Comparison of ENCODE assay signal across 9 mouse cellular contexts in the genomic region with DNA sequence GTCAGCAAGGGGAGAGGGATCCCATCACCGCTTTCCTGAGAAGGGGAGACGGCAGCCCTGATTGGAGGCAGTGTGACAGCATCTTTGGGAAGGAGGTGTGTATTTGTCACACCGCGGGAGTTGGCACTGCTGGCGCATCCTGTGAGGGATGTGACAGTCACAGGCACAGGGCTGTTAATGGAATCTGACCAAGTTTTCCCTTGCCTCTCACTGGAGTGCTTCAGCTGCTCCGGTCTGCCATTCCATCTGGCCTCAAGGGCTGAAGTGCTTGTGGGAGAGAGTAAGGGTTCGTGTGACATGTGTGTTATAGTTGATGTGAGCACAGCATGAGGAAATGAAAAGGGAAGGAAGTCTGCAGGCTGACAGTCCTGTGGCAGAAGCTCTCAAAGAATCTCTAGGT. TPM values are rescaled to one million over a fixed set of nuclear protein-coding genes. Genes with fewer than 3 reads are reported as not detected.
DNase-seq lines count a peak whose midpoint lies in the region; ATAC-seq and TF ChIP-seq lines count a peak whose summit lies in the region.
"Had no signal": no experiment of that assay in that cellular context is flagged by ENCODE, and none has a peak within 500 bp of the region (broad histone marks: within the 10 kb centered on the region; RNA-seq: fewer than 3 reads in every experiment).

No protein-coding gene starts in this region.

- peaks cover 23% of the 10 kb centered on the region for H3K4me1 ChIP-seq in forebrain, embryonic 15.5 days
- H3K4me1 ChIP-seq in forebrain, embryonic 10.5 days = no peaks in the 10 kb centered on the region
- H3K4me1 ChIP-seq in intestine, postnatal 0 days (replicated peaks; ENCODE audit: control insufficient read depth, insufficient read depth, low read length) = no peaks in the 10 kb centered on the region

- H3K4me3 ChIP-seq in forebrain, embryonic 15.5 days = no peak overlapping the region
- H3K4me3 ChIP-seq in forebrain, embryonic 10.5 days = no peak overlapping the region
- no peak overlapping the region for H3K4me3 ChIP-seq in intestine, postnatal 0 days (ENCODE audit: low read depth, low read length)
- H3K4me3 ChIP-seq: limb, embryonic 12.5 days had no signal

- H3K9me3 ChIP-seq in forebrain, embryonic 15.5 days = no peaks in the 10 kb centered on the region
- H3K9me3 ChIP-seq in forebrain, embryonic 10.5 days = no peaks in the 10 kb centered on the region; the same call in 1 of the 2 replicates
- H3K9me3 ChIP-seq in intestine, postnatal 0 days (ENCODE audit: control insufficient read depth) = no peaks in the 10 kb centered on the region

- H3K4me2 ChIP-seq in forebrain, embryonic 15.5 days (replicated peaks) = no peak overlapping the region
- no peak overlapping the region for H3K4me2 ChIP-seq in intestine, postnatal 0 days (replicated peaks; ENCODE audit: low read depth)
- H3K4me2 ChIP-seq: limb, embryonic 12.5 days had no signal

- no peak for DNase-seq in forebrain, embryonic 10.5 days (ENCODE audit: extremely low spot score, low spot score)
- peak; percentile 58 to 78 for DNase-seq in layer of hippocampus, postnatal 14 days (ENCODE audit: low spot score in 2 of 2)
- peak; percentile 54 to 70 for DNase-seq in right cerebral cortex, postnatal 10 days (ENCODE audit: low spot score in 2 of 2)
- no peak for DNase-seq in lung, adult 18-20 months
- no peak for DNase-seq in MN1 (ENCODE audit: low spot score)

- WGBS in forebrain, embryonic 15.5 days = 62% methylated on average over 7 of the region's 7 CpGs
- WGBS in forebrain, embryonic 10.5 days = 89% methylated on average over 7 of the region's 7 CpGs
- WGBS in intestine, postnatal 0 days = 67% methylated on average over 7 of the region's 7 CpGs

- no peaks in the 10 kb centered on the region for H3K27me3 ChIP-seq in forebrain, embryonic 15.5 days
- H3K27me3 ChIP-seq in forebrain, embryonic 10.5 days (ENCODE audit: poor library complexity, severe bottlenecking) = no peaks in the 10 kb centered on the region
- H3K27me3 ChIP-seq in intestine, postnatal 0 days (replicated peaks; ENCODE audit: control insufficient read depth, insufficient read depth, low read length) = no peaks in the 10 kb centered on the region
- H3K27me3 ChIP-seq: limb, embryonic 12.5 days had no signal

- ATAC-seq in forebrain, embryonic 15.5 days (replicated peaks) = peak; percentile 81
- peak; percentile 47; the same call in 1 of the 2 replicates for ATAC-seq in common myeloid progenitor, adult 5-6 weeks (replicated peaks; ENCODE audit: low read depth, poor library complexity, severe bottlenecking)
- no peak for ATAC-seq in intestine, postnatal 0 days

- no peak overlapping the region for H3K9ac ChIP-seq in forebrain, embryonic 15.5 days (replicated peaks)
- H3K9ac ChIP-seq in intestine, postnatal 0 days (ENCODE audit: low read depth, low read length) = no peak overlapping the region
- H3K9ac ChIP-seq: limb, embryonic 12.5 days had no signal

- peak overlapping the region; percentile 66 for H3K27ac ChIP-seq in forebrain, embryonic 15.5 days (replicated peaks)
- H3K27ac ChIP-seq in forebrain, embryonic 10.5 days = no peak overlapping the region
- no peak overlapping the region for H3K27ac ChIP-seq in intestine, postnatal 0 days (ENCODE audit: low read depth, low read length)
- H3K27ac ChIP-seq: limb, embryonic 12.5 days had no signal

- no peaks in the 10 kb centered on the region for H3K36me3 ChIP-seq in forebrain, embryonic 15.5 days
- H3K36me3 ChIP-seq in forebrain, embryonic 10.5 days (replicated peaks) = no peaks in the 10 kb centered on the region
- H3K36me3 ChIP-seq in intestine, postnatal 0 days (ENCODE audit: control insufficient read depth, insufficient read depth) = no peaks in the 10 kb centered on the region
- H3K36me3 ChIP-seq: limb, embryonic 12.5 days had no signal

- TF ChIP-seq CTCF in intestine, postnatal 0 days (IDR thresholded peaks at IDR 0.05; ENCODE audit: low read depth) = no peak

RNA-seq across cellular contexts. Expression of gene Tbc1d7, which starts 59.0 kb away (rescaled TPM):
- polyA plus RNA-seq in forebrain, embryonic 15.5 days (2015; fragmentation: Nextera tagmentation; extraction: Ambion mirVana) = 79.1 and 79.9 TPM in 2 replicates
- polyA plus RNA-seq in forebrain, embryonic 10.5 days (2016; fragmentation: Nextera tagmentation; extraction: Ambion mirVana) = 69.1 and 69.8 TPM in 2 replicates
- 8.6 and 17.1 TPM in 2 replicates for total RNA-seq in common myeloid progenitor, adult 5-6 weeks (2017)
- 10 to 100 TPM; 33.5 to 40.2 TPM for total RNA-seq in layer of hippocampus, postnatal 14 days (2021)
- 22.0 and 24.1 TPM in 2 replicates for polyA plus RNA-seq in intestine, postnatal 0 days (2015; fragmentation: Nextera tagmentation; extraction: Ambion mirVana)

Comparison
In these comparisons a context has a peak if more than half of its experiments do, and no peak if none do; other contexts are left out.
1. DNase-seq: peak in layer of hippocampus, postnatal 14 days (2 of 2) and right cerebral cortex, postnatal 10 days (2 of 2); none in forebrain, embryonic 10.5 days (single experiment), lung, adult 18-20 months (0 of 2) and MN1 (single experiment).